Mouse (Mus musculus) neural tube, embryonic 13.5 days (tissue): ENCODE measurements around the gene Prps1l3. TPM values are rescaled to one million over a fixed set of nuclear protein-coding genes. Genes with fewer than 3 reads are reported as not detected.
A peak's percentile ranks its signal among the peaks of the same experiment; 100 is the strongest.

Source experiments
- ATAC-seq: fragments of 200-750 bp; cut with Nextera tagmentation; 2 replicates; pipeline ENCODE4 v1.8.0; 2017; ENCODE audit warnings: low read depth, mild to moderate bottlenecking, moderate TSS enrichment, moderate library complexity
- H3K27ac ChIP-seq: fragments of 300-500 bp; sonication (generic); replicated peaks from 2 replicates; pipeline ENCODE4 v1.5.1; 2015; ENCODE audit warnings: moderate library complexity, mild to moderate bottlenecking, inconsistent platforms
- H3K27me3 ChIP-seq: fragments of 300-500 bp; sonication (generic); 2 replicates; pipeline ENCODE4 v1.6.1; 2015; ENCODE audit warnings: mild to moderate bottlenecking, inconsistent platforms
- H3K36me3 ChIP-seq: fragments of 300-500 bp; sonication (generic); 2 replicates; pipeline ENCODE4 v1.6.1; 2015; ENCODE audit warnings: mild to moderate bottlenecking, inconsistent platforms
- H3K4me1 ChIP-seq: fragments of 300-500 bp; sonication (generic); replicated peaks from 2 replicates; pipeline ENCODE4 v1.6.1; 2015; ENCODE audit warnings: inconsistent platforms
- H3K4me2 ChIP-seq: fragments of 300-500 bp; sonication (generic); 2 replicates; pipeline ENCODE4 v1.6.1; 2015; ENCODE audit warnings: inconsistent platforms, mild to moderate bottlenecking, moderate library complexity
- H3K4me3 ChIP-seq: fragments of 300-500 bp; sonication (generic); 2 replicates; pipeline ENCODE4 v1.5.1; 2015; ENCODE audit warnings: mild to moderate bottlenecking, inconsistent platforms
- H3K9ac ChIP-seq: fragments of 300-500 bp; sonication (generic); 2 replicates; pipeline ENCODE4 v1.6.1; 2015; ENCODE audit warnings: moderate library complexity, mild to moderate bottlenecking, inconsistent platforms
- H3K9me3 ChIP-seq: fragments of 300-500 bp; sonication (generic); 2 replicates; pipeline ENCODE4 v1.6.1; 2016; ENCODE audit warnings: inconsistent platforms
- WGBS: fragments of 180-500 bp; shearing (Covaris S2); methylation state at CpG from one replicate; pipeline ENCODE4 v1.1.7; 2015; 5-methylcytosine and 5-hydroxymethylcytosine counted together
- polyA plus RNA-seq: library from polyadenylated mRNA; unstranded; fragments of >200 nt; fragmentation: Nextera tagmentation; extraction: Ambion mirVana; gene quantifications from 2 replicates; pipeline ENCODE4 v1.2.1, GENCODE M21; 2015

Gene Prps1l3
- polyA plus RNA-seq, 1 experiment from 2014 or later: 29.3 TPM

GRCm38 (mm10) chr12:57281155-57282114 is 51.2 kb downstream of the Prps1l3 start:
- ATAC-seq: peak; percentile 87
- no peak overlapping the region for H3K9ac ChIP-seq
- H3K36me3 ChIP-seq: no peaks in the 10 kb centered on the region

GRCm38 (mm10) chr12:57285303-57286059 is 55.3 kb downstream of the Prps1l3 start:
- no peak overlapping the region for H3K27ac ChIP-seq
- H3K27me3 ChIP-seq: peaks cover 8% of the 10 kb centered on the region; the same call in 1 of the 2 replicates
- H3K4me2 ChIP-seq: no peak overlapping the region
- H3K4me3 ChIP-seq: no peak overlapping the region
- no peak for ATAC-seq
- 88% methylated on average over 5 of the region's 5 CpGs for WGBS
- no peaks in the 10 kb centered on the region for H3K4me1 ChIP-seq
- no peaks in the 10 kb centered on the region for H3K9me3 ChIP-seq
- H3K36me3 ChIP-seq: no peaks in the 10 kb centered on the region
- no peak overlapping the region for H3K9ac ChIP-seq

More at GRCm38 (mm10) chr12:57281155-57282114, 51.2 kb downstream of the Prps1l3 start:
- H3K4me1 ChIP-seq: no peaks in the 10 kb centered on the region
- 46% methylated on average over 3 of the region's 3 CpGs for WGBS
- H3K27me3 ChIP-seq: peaks cover 8% of the 10 kb centered on the region; the same call in 1 of the 2 replicates
- H3K4me3 ChIP-seq: no peak overlapping the region
- no peaks in the 10 kb centered on the region for H3K9me3 ChIP-seq
- H3K4me2 ChIP-seq: no peak overlapping the region
- no peak overlapping the region for H3K27ac ChIP-seq

Other genes starting within 250 kb of the Prps1l3 start
- gene Slc25a21, start 32.9 kb upstream of the Prps1l3 start, polyA plus RNA-seq: 0.28 TPM in 1 of 2 replicates, not detected in the other
- 4.8 and 6.3 TPM in 2 replicates for gene Mipol1, start within 50 bp of the Prps1l3 start, polyA plus RNA-seq